Mouse (Mus musculus): Measurements from ENCODE around the gene Pgap2. TPM values are rescaled to one million over a fixed set of nuclear protein-coding genes. Genes with fewer than 3 reads are reported as not detected.

Gene Pgap2
- total and polyA plus RNA-seq, 3 experiments = 18.3 to 38.5 (median 23.7) TPM

DNA sequence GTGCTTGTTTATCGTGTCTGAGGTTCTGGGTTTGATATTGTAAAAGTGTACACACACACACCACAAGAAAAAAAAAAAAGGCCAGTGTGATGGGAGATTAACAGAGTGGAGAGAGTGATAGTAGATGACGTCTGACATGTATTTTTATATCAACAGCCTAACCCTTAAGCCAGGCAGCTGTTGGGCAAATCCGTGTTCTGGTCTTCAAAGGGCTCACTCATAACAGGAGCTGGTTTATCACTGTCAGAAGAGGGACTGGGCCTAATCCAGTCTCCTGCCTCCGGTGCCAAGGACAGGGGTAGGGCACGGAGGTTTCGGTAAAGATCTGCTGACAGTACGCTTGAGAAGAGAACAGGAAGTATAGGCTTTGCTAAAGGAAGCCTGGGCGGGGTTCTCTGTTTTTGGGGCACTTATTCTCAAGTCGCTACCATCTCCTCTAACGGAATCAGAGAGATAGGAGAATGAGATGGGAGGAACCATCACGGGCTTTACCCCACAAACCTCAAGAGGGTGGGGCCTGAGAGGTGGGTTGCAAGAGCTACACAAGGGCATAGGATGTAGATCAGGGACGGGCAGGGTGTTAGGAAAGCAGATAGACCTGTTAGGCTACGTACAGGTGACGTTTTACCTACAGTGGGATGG lies 56.5 kb downstream of the Pgap2 start (continued):
- TF ChIP-seq TCF12 (IDR thresholded peaks at IDR 0.05; ENCODE audit: low read depth, low read length) (peak; percentile 43; the same call in 1 of the 2 replicates), MEF2A (IDR thresholded peaks at IDR 0.05; ENCODE audit: borderline replicate concordance, low read depth, low read length) (no peak), MAZ (IDR thresholded peaks at IDR 0.05; ENCODE audit: low read depth, low read length) (no peak), MAX (IDR thresholded peaks at IDR 0.05; ENCODE audit: low read length) (no peak), RCOR1 (conservative IDR thresholded peaks at IDR 0.05; ENCODE audit: low read depth, low read length) (no peak), POLR2A (IDR thresholded peaks at IDR 0.05; ENCODE audit: low read depth, low read length) (peak; percentile 66)

DNA sequence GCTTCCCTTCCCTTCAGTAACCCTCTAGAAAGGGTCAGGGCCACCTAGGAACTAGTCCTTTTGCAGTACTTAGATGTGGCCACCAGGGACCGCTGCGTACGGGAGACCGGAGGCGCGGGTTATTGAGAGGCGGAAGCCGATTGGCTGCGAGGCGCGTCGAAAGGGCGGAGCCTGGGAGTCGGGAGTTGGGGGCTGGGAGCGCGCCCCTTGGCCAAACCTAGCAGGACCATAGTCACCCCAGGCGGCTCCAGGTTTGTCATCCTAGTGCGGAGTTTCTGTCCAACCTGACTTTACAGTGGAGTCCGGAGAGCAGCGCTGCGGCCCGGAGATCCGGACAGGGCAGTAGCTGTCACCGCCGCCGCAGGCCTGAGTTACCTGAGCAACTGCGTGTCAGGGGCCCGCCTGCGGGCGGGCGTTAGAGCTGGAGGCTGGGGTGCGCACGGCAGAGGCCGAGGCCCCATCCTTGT lies 57.1 kb downstream of the Pgap2 start:
- peak overlapping the region; percentile 72 for H3K4me2 ChIP-seq (ENCODE audit: insufficient read depth, low read depth, poor library complexity, severe bottlenecking)
- peaks cover 0 to 20% of the 10 kb centered on the region in 2 experiments; a peak in 2 of 4 replicates for H3K4me1 ChIP-seq (ENCODE audit: control insufficient read depth in 1 of 2, insufficient read depth in 2 of 2)
- DNase-seq (ENCODE audit: extremely low read depth) = peak; percentile 93
- dilution Hi-C loops (cut with MboI; ENCODE audit: extremely low pct_ligation_motif_present, extremely low pct_unique_long_range_greater_than_20kb, low sequenced_read_pairs) (no loop called here), in situ Hi-C loops (cut with MboI; ENCODE audit: low pct_ligation_motif_present, low pct_unique_long_range_greater_than_20kb, low sequenced_read_pairs) (loop anchor here (5.0 to 25.0 kb wide), 2 partner anchors 155 to 605 kb away; partner anchors contain the start of gene Clpb)
- H3K79me2 ChIP-seq (replicated peaks; ENCODE audit: control insufficient read depth, extremely low read depth, insufficient read depth, poor library complexity, severe bottlenecking) = no peaks in the 10 kb centered on the region
- H3K27ac ChIP-seq (ENCODE audit: insufficient read depth, low read depth) = peak overlapping the region; percentile 77
- peak overlapping the region; percentile 64 to 83 (median 78) for H3K4me3 ChIP-seq (replicated peaks in 1 of 3; ENCODE audit: low read depth in 2 of 3, low read length in 2 of 3, poor library complexity in 1 of 3)
- H3K9ac ChIP-seq (ENCODE audit: insufficient read depth, low read depth) = peak overlapping the region; percentile 55
- peaks cover 0 to 5% of the 10 kb centered on the region in 2 experiments for H3K36me3 ChIP-seq (replicated peaks in 1 of 2; ENCODE audit: control insufficient read depth in 1 of 2, insufficient read depth in 1 of 2, low read length in 1 of 2)
- no peaks in the 10 kb centered on the region for H3K9me3 ChIP-seq (replicated peaks; ENCODE audit: low read length)
- peaks cover 6% of the 10 kb centered on the region for H3K27me3 ChIP-seq (replicated peaks)
- TF ChIP-seq ZMIZ1 (IDR thresholded peaks at IDR 0.05; ENCODE audit: low read depth, low read length) (no peak), POLR2AphosphoS2 (IDR thresholded peaks at IDR 0.05; ENCODE audit: low read depth, low read length) (no peak), JUN (IDR thresholded peaks at IDR 0.05; ENCODE audit: insufficient read depth, low read depth, low read length) (no peak), EP300 (IDR thresholded peaks at IDR 0.05; ENCODE audit: low read length) (no peak), ZKSCAN1 (IDR thresholded peaks at IDR 0.05; ENCODE audit: borderline replicate concordance, low read depth, low read length) (no peak), MAZ (IDR thresholded peaks at IDR 0.05; ENCODE audit: low read depth, low read length) (peak; percentile 54; the same call in 1 of the 2 replicates), MAX (IDR thresholded peaks at IDR 0.05; ENCODE audit: low read length) (no peak), RCOR1 (conservative IDR thresholded peaks at IDR 0.05; ENCODE audit: low read depth, low read length) (no peak), HCFC1 (IDR thresholded peaks at IDR 0.05; ENCODE audit: low read depth, low read length) (peak; percentile 37; the same call in 1 of the 2 replicates), CTCF (conservative IDR thresholded peaks at IDR 0.05 in 1 of 2, IDR thresholded peaks at IDR 0.05 in 1 of 2; ENCODE audit: low read depth in 2 of 2, low read length in 2 of 2) (peak; percentile 25 to 79; a peak in 2 of 4 replicates), MYC (IDR thresholded peaks at IDR 0.05; ENCODE audit: low read depth, low read length) (no peak), MAFK (IDR thresholded peaks at IDR 0.05; ENCODE audit: insufficient replicate concordance, low read length) (no peak), KAT2A (IDR thresholded peaks at IDR 0.05; ENCODE audit: insufficient replicate concordance, low read length) (no peak), TCF12 (IDR thresholded peaks at IDR 0.05; ENCODE audit: low read depth, low read length) (no peak; the same call in 1 of the 2 replicates), ELF1 (IDR thresholded peaks at IDR 0.05; ENCODE audit: low read depth, low read length) (peak; percentile 32; the same call in 1 of the 2 replicates), ZC3H11A (IDR thresholded peaks at IDR 0.05; ENCODE audit: low read depth, low read length) (no peak), JUND (conservative IDR thresholded peaks at IDR 0.05; ENCODE audit: low read depth, low read length) (no peak), GABPA (IDR thresholded peaks at IDR 0.05; ENCODE audit: insufficient replicate concordance, low read depth, low read length) (no peak), E2F4 (IDR thresholded peaks at IDR 0.05; ENCODE audit: insufficient replicate concordance, low read depth, low read length) (no peak), NELFE (IDR thresholded peaks at IDR 0.05; ENCODE audit: low read depth, low read length) (0 out of 2 replicates have a peak, but pooled peaks have one; percentile 8), USF2 (conservative IDR thresholded peaks at IDR 0.05; ENCODE audit: low read depth, low read length) (no peak), TBP (conservative IDR thresholded peaks at IDR 0.05; ENCODE audit: low read depth, low read length) (no peak), USF1 (IDR thresholded peaks at IDR 0.05; ENCODE audit: low read depth, low read length) (no peak), RAD21 (IDR thresholded peaks at IDR 0.05; ENCODE audit: low read depth, low read length) (peak; percentile 51), SIN3A (IDR thresholded peaks at IDR 0.05; ENCODE audit: low read length) (peak; percentile 45), ZNF384 (IDR thresholded peaks at IDR 0.05; ENCODE audit: low read depth, low read length) (no peak), ETS1 (conservative IDR thresholded peaks at IDR 0.05; ENCODE audit: low read depth, low read length) (no peak), IRF4 (IDR thresholded peaks at IDR 0.05; ENCODE audit: low read depth, low read length) (peak; percentile 64; the same call in 1 of the 2 replicates), BHLHE40 (IDR thresholded peaks at IDR 0.05; ENCODE audit: low read depth, low read length) (no peak), MXI1 (IDR thresholded peaks at IDR 0.05; ENCODE audit: low read depth, low read length) (peak; percentile 32; the same call in 1 of the 2 replicates), MEF2A (IDR thresholded peaks at IDR 0.05; ENCODE audit: borderline replicate concordance, low read depth, low read length) (no peak; the same call in 1 of the 2 replicates), UBTF (IDR thresholded peaks at IDR 0.05; ENCODE audit: low read depth, low read length) (no peak), CHD2 (IDR thresholded peaks at IDR 0.05; ENCODE audit: low read length) (peak; percentile 73; the same call in 1 of the 2 replicates), POLR2A (IDR thresholded peaks at IDR 0.05; ENCODE audit: low read depth, low read length) (peak; percentile 3)
